Mouse (Mus musculus) cortical plate, adult 2 months (tissue): ENCODE measurements around the gene Ep400.

Source experiments
- CTCF ChIP-seq: fragments of 200-500 bp; IDR thresholded peaks from 2 replicates; pipeline ENCODE4 v1.5.1; 2011; ENCODE audit warnings: mild to moderate bottlenecking, control low read depth, low read length; ENCODE audit not compliant: insufficient read depth; ENCODE audit errors: extremely low read depth
- POLR2A ChIP-seq: fragments of 200-500 bp; IDR thresholded peaks from 2 replicates; pipeline ENCODE4 v1.6.1; 2011; ENCODE audit warnings: mild to moderate bottlenecking, low read length, control low read depth; ENCODE audit not compliant: insufficient read depth; ENCODE audit errors: extremely low read depth

- TF ChIP-seq CTCF (no peak), POLR2A (no peak)
Measured at GRCm38 (mm10) chr5:110733231-110733823, 37.2 kb downstream of the Ep400 start.
